Mouse (Mus musculus) brain, embryonic 18.5 days (tissue): ENCODE measurements around the gene Cxcl17.
A peak's percentile ranks its signal among the peaks of the same experiment; 100 is the strongest.

Experiments
- DNase-seq: peaks from one replicate; pipeline ENCODE4 v3.0.0-alpha.2; 2012; ENCODE audit warnings: low read depth, low spot score

Cxcl17 gene

DNA sequence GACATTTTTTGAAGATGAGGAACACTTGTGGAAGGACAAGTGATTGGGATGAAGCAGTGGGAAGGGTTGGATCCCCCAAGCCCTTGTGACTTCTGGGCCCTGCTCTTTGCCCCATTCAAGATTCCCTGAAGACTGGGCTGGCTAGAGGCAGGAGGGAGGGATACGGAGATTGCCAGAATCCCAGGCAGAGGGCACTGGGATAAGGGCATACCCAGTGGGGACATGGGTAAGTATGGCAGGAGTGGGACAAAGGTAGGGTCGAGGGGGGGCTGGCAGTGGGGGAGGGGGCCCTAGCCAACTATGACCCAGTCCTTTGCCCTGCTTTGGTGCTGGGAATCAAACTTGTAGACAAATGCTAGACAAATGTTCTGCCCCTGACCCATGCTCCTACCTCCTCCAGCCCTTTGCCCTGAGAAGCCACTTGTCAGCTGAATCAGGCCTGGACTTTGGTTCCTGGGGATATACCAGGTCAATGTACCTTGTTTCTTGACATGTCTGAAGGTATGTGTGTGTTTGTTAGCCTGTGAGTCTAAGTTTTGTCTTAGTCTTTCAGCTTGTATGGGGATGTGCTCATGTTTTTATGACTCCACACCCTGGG is 20.7 kb downstream of the Cxcl17 start:
- no peak for DNase-seq

DNA sequence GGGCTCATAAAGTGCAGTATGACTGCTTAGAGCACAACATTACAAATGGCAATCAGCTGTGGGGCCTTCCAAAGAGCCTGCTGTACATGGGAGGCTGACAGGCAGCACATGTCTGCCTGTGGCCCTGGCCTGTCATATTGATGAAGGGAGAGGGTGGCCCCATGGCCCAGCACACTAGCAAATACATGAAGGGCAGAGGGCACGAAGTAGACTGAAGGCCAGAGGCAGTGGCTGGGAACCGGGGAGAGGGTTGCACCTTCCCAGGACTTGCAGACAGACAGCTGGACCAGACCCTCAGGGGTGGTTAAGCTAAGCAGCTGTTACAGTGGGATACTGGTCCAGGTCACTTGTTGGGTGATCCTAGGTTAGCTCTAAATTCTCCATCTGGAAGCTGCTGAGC is 21.7 kb downstream of the Cxcl17 start:
- no peak for DNase-seq

DNA sequence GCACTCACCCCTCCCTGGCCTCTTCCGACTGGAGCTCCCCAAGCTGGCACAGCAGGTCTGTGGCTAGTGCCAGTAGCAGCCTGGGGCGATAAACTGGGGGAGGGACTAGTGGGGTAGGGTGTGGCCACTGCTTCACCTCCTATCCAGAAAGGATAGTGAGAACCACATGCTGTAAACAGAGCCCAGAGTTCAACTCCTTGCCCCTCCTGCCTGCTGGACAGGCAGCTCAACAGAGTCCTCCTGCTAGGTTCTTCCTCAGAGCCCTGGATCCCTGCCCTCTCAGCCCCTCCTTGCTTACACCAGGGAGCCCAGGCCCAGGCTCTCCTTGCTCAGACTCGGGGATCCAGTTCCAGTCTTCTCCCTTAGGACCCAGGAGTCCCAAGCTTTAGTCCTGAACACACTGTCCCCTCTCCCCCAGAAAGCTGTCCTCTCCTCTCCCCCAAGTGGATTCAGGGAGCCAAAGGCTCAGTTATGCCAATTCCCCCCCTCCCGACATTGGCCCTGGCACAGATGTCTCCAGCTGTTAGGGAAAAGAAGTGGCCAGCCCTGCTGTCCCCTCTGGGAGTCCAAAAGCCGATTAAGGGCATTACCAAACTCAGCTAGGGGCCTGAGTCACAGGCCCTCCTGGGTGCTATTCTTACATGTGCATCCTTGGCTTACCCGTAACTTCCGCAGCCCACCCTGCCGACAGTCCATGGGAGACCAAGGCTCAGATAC is 22.5 kb downstream of the Cxcl17 start:
- no peak for DNase-seq

GRCm38 (mm10) chr7:25388916-25389315 is 23.8 kb downstream of the Cxcl17 start:
- DNase-seq, result no peak

DNA sequence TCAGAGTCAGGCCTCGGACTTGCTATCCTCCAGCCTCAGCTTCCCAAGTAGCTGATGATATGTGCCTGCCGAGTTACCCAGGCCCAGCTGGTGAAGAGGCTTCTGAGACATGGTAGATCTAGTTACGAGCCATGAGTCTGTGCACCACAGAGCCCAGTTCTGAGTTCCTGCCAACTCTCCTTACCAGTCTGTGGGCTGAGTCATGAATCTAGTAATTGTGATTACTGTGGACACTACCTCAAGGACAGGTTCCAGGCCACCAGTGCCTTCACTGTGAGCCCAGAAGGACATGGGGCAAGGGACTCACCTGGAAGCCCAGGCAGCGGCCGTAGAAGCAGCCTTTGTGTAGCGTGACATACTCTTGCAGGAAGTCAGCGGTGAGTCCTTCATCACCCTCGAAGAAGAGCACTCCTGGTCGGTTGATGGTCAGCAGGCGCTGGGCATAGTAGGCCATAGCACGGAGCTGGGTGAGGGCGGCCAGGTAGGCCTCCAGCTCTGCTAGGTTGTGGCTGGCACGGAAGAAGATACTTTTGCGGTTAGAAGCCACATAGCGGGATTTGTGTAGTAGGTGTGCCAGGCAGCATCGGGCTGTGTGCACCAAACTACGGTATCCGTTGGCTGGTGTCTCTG is 24.8 kb downstream of the Cxcl17 start:
- no peak for DNase-seq

DNA sequence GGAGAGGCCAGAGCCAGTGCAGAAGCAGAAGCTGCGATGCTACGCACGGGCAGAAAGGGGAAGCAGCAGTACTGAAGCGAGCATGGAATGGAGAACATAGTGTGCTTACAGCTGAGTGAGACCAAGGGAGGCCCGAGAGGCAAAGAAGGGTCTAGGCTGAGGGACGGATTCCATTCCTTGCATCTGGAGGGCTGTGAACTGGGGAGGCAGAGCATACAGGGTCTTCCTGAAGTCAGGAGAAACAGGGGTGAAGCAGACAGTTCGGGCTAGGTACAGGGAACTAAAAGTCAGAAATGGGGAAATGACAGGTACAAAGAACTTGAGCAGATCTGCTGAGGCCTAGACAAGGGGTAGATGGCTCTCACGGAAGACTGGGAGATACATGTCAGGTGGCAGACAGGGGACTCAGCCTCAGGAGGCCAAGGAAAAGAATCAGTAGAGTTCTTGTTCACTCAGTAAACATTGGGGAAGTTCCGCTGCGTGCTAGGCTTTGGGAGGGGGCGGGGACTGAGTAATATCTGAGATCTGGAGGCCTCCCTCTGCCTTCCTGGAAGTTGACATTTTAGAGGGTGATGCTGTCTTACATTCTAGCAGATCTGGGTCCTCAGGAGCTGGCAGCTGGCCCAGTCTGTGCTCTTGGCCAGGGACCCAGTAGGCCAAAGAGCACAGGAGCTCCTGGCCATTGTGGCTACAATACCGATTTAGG is 26.7 kb downstream of the Cxcl17 start:
- DNase-seq, result no peak

DNA sequence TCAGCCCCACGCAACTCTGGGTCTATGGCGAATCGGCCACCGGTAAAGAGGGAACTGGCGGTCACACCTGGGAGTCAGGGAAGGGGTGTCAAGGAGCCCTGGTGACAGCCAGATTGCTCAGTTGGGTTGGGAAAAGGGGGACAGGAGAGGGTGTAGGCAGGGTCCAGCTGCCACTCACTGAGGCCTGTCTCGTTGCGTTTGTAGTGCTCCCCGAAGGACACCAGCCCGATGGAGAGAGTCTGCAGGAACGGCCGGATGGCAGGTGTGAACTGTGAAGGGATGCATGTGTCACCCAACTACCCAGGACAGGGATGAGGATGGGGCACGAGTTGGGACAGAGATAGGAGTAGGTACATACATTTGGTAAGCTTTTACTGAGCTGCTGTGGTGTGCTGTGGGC is 27.4 kb downstream of the Cxcl17 start:
- DNase-seq, result no peak

GRCm38 (mm10) chr7:25384818-25385217 is 27.9 kb downstream of the Cxcl17 start:
- DNase-seq, result no peak

DNA sequence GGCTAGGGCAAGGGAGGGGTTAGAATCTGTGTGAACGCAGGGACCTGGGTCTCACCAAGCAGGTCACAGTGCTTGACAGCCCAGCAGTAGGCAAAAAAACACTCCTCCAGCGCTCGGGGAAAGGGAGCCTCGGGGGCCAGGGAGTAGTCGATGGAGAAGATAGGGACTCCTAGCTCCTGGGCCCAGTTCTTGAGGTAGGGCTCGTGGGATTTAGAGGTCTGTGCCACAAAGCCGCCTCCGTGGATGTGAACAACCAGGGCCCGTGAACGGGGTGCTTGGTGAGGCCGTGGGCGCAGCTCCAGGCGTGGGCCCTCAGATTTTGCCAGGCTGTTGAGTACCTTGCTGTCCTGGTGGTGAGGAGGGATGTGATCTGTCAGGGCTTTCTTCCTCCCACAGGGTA is 28.4 kb downstream of the Cxcl17 start:
- DNase-seq, result no peak

GRCm38 (mm10) chr7:25383891-25384290 is 28.8 kb downstream of the Cxcl17 start:
- DNase-seq, result no peak

DNA sequence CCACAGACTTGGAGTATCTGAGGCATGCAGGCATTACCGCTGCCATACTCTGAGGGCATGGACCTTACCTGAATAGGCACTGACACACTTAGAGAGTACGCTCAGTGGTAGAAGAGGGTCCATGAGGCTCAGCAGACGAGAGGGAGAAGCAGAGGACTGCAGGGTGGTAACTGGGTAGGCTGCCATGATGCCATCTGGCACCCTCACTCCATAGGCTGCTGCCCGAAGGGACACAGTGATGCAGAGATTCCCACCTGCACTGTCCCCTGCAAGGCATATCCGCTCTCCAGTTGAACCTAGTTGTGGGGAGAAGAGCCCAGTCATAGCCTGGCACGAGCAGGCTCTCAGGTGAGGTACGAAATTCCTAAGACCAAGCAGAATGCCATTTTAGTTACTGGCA is 29.3 kb downstream of the Cxcl17 start:
- DNase-seq, result no peak

DNA sequence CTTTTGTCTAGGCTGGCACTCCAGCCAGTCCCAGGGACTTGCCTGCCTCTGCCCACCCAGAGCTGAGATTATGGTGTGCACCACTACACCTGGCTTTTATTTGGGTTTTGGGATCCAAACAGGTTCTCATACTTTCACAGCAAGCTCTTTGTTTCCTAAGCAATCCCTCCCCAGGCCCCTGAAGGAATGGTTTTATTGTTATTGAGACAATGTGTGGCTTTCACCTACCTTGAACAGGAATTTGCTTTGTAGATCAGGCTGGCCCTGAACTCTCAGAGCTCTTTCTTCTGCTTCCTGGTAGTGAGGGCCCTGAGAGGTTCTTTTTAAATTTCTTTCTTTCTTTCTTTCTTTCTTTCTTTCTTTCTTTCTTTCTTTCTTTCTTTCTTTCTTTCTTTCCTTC is 30.1 kb downstream of the Cxcl17 start:
- no peak for DNase-seq

DNA sequence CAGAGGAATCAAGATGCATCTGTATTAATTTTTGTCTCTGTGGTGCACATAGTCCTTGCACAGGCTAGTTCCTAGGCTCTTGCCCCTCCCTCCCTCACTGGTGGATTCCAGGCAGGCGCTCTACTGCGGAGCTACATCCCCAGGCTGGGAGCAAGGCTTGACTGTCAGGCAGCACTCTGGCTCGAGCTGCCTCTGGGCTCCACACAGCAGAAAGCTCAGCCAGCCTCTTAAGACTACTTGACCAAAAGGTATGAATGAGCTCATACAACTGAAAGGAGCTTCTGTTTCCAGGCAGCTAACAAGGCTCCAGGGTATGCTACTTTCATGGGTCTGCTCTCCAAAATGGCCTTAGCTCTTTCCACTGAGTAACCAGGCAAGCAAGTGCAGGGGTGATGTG is 31.4 kb downstream of the Cxcl17 start:
- no peak for DNase-seq

DNA sequence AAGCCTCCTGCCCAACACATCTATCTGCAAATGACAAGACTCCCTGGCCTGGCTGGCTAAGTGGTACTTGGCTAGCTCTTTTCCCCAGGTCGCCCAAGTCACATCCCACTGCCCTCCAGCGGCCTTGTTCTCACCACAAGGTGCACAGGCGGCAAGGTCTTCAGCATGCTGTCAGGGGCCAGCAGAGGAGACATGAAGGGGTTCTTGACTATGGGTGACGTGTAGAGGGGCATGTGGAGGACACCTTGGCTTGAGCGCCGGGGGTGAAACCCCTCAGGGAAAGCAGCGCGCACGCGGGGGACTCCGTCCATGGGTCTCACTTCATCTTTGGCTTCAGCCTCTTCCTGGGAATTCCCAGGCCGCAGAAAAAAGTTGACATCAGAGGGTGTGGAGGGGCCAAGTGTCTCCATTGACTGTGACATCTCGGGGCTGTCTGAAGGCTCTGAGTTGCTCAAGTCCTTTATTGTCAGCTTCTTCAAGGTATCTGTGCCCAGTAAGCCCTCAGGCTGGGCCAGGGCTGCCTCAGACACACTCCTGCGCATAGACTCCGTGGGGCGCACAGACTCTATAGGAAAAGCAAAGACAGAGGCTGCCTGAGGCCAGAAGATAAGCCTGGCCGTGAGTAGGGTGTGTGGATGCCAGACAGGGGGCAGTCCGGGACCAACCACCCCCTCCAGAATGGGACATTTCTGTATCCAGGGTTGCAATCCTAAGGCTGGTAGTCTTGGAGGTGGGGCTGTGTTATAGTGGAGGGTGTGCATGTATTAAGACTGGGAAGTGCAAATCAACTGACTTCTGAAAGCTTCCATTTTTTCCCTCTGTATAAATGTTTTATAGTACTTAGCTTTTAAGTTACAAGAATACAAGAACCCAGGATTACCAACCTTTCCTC is 32.0 kb downstream of the Cxcl17 start:
- DNase-seq, result no peak

DNA sequence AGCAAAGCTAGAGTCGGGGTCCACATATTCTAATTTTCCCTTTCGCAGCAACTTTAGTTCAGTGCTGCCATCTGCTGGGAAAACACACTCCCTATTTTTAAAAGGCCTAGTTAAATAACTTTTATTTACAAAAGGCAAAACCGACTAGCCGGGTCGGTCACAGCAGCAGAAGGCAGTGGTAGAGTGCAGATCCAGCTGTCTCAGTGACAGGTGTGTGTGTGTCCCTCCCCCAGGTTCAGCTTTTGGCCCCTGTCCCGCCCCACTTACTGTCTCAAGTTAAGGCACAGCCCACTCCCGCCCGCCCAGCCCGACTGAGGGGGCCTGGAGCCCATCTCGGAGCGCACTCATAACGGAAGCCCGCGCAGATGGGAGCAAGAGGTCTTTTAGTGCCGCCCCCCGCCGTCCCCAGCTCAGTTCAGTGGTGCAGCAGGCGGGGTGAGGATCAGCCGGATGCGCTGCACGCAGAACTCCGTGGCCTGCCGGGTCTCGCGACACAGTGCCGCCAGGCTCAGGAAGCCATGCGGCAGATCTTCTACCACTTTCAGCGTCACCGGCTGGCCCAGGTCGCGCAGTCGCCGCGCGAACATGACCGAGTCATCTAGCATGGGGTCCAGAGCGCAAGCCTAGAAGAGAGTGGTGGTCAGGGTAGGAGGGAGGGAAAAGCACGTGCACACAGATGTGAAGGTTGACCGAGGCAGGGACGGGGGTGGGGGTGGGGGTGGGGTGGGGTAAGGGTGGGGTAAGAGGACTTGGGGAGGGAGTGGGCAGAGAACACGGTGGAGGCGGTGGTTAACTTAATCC is 32.9 kb downstream of the Cxcl17 start:
- peak; percentile 64 for DNase-seq

DNA sequence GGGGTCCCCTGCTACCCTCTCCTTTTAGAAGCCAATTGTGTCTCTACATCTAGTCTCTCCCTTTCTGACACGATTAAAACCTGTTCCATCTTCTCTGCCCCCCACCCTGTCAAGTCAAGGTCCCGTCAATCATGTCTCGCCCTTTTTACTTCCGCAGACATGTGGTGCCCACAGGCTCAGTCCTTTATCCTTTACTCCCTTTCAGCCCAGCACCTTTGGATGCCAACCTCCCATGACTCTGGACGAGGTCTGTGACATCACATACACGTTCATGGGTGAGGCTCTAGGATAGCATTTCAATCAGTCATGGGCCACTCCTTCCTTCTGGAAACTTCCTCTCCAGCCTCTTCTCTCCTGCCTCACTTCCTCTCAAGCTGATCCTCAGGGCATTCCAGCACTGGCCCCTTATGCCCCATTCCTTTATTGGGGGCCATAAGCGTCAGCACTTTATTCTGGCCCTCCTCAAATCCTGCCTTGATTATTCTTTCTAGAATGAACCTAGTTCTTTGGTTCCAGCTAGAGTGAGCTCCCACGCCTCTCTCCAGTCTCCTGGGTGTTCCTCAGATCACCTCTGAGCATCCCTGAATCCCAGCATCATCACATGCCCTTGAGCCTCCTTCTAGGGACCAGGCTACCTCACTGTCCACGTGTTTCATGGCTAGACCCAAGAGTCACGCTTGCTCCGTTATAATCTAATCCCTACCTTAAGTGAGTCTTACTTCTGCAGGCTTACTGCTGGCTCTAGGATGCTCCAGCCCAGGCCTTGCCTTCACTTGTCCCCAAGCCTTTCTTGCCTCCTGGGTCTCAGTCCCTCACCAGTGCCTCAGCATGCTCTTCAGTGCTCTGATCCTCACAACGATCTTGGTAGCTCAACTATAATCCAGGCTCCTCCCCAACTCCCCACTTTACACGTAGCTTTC is 34.2 kb downstream of the Cxcl17 start:
- no peak for DNase-seq

DNA sequence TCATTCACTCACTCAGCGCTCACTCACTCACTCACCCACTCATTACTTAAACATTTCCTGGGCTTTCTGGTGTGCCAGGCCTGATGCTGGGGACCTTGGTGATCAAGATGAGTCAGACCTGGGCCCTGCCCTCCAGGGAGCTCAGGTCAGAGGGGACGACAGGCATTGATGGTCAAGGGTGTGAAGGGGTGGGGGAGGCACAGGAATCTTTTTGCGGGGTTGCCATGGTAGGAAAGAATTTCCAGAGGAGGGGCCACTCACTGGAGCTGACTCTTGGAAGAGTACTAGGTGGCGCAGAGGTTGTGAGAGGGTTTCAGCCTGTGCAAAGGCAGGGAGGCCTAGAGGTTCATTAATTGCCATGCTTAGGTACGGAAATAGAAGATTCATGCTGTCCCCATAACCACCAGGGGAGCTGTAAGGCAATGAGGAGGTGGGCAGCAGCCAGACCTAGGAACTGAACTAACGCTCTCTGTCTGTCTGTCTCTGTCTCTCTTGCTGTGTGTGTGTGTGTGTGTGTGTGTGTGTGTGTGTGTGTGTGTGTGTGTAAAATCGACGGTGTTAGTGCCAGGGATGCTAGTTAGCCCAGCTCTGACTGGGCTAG is 35.5 kb downstream of the Cxcl17 start:
- DNase-seq, result no peak

DNA sequence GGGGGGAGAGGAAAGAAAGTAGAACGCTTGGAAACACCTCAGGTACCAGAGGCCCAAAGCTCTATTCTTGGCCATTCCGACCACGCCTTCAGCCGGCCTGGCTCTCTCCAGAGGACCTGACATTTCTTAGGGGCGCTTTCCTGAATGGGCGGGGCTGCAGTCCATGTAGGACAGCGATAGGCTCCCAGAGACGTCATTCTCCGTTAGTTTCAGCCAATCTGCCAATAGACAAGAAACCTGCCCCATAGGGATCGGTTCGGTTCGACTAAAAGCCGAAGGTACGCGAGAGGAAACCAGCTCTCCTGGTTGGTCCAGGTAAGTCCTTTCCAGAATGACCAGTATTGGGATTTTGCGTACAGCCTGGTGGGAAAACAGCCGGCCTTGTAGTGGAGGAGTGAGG is 36.1 kb downstream of the Cxcl17 start:
- peak; percentile 57 for DNase-seq

GRCm38 (mm10) chr7:25372441-25372840 is 40.2 kb downstream of the Cxcl17 start:
- DNase-seq, result no peak
